Mouse (Mus musculus) hindbrain, embryonic 11.5 days (tissue): ENCODE results near the gene Btf3. TPM values are rescaled to one million over a fixed set of nuclear protein-coding genes. Genes with fewer than 3 reads are reported as not detected.

Source experiments
- ATAC-seq: fragments of 200-750 bp; cut with Nextera tagmentation; 2 replicates; pipeline ENCODE4 v1.8.0; 2017; ENCODE audit warnings: mild to moderate bottlenecking, moderate TSS enrichment, moderate library complexity; ENCODE audit not compliant: low FRiP score
- DNase-seq: peaks from one replicate; pipeline ENCODE4 v3.0.0-alpha.2; 2015; ENCODE audit warnings: low spot score
- H3K27ac ChIP-seq: fragments of 300-500 bp; sonication (generic); 2 replicates; pipeline ENCODE4 v1.5.1; 2014; ENCODE audit warnings: mild to moderate bottlenecking, low read depth, low read length
- H3K27me3 ChIP-seq: fragments of 300-500 bp; sonication (generic); 2 replicates; pipeline ENCODE4 v1.6.1; 2014; ENCODE audit warnings: mild to moderate bottlenecking, low read length, moderate library complexity, mixed read lengths; ENCODE audit not compliant: control insufficient read depth, insufficient read depth
- H3K36me3 ChIP-seq: fragments of 300-500 bp; sonication (generic); 2 replicates; pipeline ENCODE4 v1.6.1; 2014; ENCODE audit warnings: mild to moderate bottlenecking, low read length, moderate library complexity, mixed read lengths; ENCODE audit not compliant: control insufficient read depth, insufficient read depth
- H3K4me1 ChIP-seq: fragments of 300-500 bp; sonication (generic); replicated peaks from 2 replicates; pipeline ENCODE4 v1.6.1; 2014; ENCODE audit warnings: low read length, mixed read lengths; ENCODE audit not compliant: control insufficient read depth, insufficient read depth
- H3K4me2 ChIP-seq: fragments of 300-500 bp; sonication (generic); replicated peaks from 2 replicates; pipeline ENCODE4 v1.6.1; 2014; ENCODE audit warnings: mild to moderate bottlenecking, low read depth, low read length
- H3K4me3 ChIP-seq: fragments of 300-500 bp; sonication (generic); 2 replicates; pipeline ENCODE4 v1.5.1; 2014; ENCODE audit warnings: low read depth, low read length
- H3K9ac ChIP-seq: fragments of 300-500 bp; sonication (generic); 2 replicates; pipeline ENCODE4 v1.6.1; 2014; ENCODE audit warnings: low read depth, low read length
- H3K9me3 ChIP-seq: fragments of 300-500 bp; sonication (generic); 2 replicates; pipeline ENCODE4 v1.6.1; 2016; ENCODE audit warnings: low read length; ENCODE audit not compliant: control insufficient read depth
- WGBS: fragments of 180-500 bp; shearing (Covaris S2); extraction: QIAGEN DNeasy Blood & Tissue Kit; methylation state at CpG from one replicate; pipeline ENCODE4 v1.1.7; 2014; 5-methylcytosine and 5-hydroxymethylcytosine counted together
- polyA plus RNA-seq: library from polyadenylated mRNA; unstranded; fragments of >200 nt; fragmentation: Nextera tagmentation; extraction: Ambion mirVana; gene quantifications from 2 replicates; pipeline ENCODE4 v1.2.1, GENCODE M21; 2014

Gene Btf3
- polyA plus RNA-seq, 1 experiment from 2014 or later, result 800 TPM

GRCm38 (mm10) chr13:98316140-98316479 lies 696 bp downstream of the Btf3 start:
- Histone ChIP-seq H3K36me3 (no peaks in the 10 kb centered on the region), H3K9ac (peak overlapping the region; percentile 96), H3K9me3 (no peaks in the 10 kb centered on the region), H3K4me1 (0 out of 2 replicates have a peak, but pooled peaks cover 2% of the 10 kb centered on the region), H3K4me3 (peak overlapping the region; percentile 100), H3K27me3 (no peaks in the 10 kb centered on the region), H3K27ac (peak overlapping the region; percentile 74), H3K4me2 (peak overlapping the region; percentile 42)
- no peak for DNase-seq
- under 1% methylated on average over 16 of the region's 17 CpGs for WGBS
- no peak for ATAC-seq

DNA sequence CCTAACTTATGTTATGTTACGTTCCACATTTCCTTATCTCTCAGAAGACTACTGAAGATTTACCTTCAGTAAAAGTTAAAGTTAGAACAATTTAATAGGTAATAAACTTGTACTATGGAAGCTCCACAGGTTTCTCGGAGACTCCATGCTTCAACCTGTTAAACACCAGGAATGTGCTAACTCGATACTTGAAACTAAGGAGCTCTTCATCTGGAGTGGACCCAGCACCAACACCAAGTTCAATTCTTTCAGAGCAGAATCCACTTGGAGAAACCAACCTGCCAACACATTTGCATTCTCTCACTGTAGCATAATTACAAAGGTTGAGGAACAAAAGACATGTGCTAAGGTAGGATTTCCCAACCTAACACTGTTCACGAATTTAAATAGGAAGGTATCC lies 1.7 kb downstream of the Btf3 start:
- peak overlapping the region; percentile 100; the same call in 1 of the 2 replicates for H3K4me3 ChIP-seq
- ATAC-seq, result no peak

DNA sequence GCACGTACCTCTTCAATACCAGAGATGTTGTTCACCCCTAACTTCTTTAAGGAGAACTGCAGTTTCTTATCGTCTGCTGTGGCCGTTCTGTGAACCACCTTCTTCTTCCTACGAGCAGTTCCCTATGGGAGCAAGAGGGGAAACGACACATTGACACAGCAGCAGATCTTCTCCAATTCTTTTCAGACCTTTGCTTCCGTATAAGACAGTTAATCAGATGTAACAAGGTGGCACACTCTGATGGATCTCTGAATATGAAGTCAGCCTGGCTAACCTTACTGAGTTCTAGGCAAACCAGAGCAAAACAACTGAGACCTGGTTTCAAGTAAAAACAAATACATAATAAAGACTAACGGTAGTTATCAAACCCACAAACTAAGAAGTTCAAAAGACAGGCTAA lies 3.2 kb downstream of the Btf3 start:
- H3K4me1 ChIP-seq, result 0 out of 2 replicates have a peak, but pooled peaks cover 2% of the 10 kb centered on the region
- H3K4me2 ChIP-seq, result no peak overlapping the region
- H3K9me3 ChIP-seq, result no peaks in the 10 kb centered on the region
- no peak overlapping the region for H3K9ac ChIP-seq
- DNase-seq, result no peak
- ATAC-seq, result no peak
- H3K27me3 ChIP-seq, result no peaks in the 10 kb centered on the region
- no peaks in the 10 kb centered on the region for H3K36me3 ChIP-seq
- H3K4me3 ChIP-seq, result no peak overlapping the region
- 81% methylated on average over 7 of the region's 7 CpGs for WGBS
- H3K27ac ChIP-seq, result no peak overlapping the region

More for the DNA sequence above, 1.7 kb downstream of the Btf3 start:
- no peaks in the 10 kb centered on the region for H3K9me3 ChIP-seq
- 0 out of 2 replicates have a peak, but pooled peaks cover 2% of the 10 kb centered on the region for H3K4me1 ChIP-seq
- no peak for DNase-seq
- WGBS, result 79% methylated on average over 4 of the region's 4 CpGs
- no peaks in the 10 kb centered on the region for H3K27me3 ChIP-seq
- peak overlapping the region; percentile 22 for H3K4me2 ChIP-seq
- H3K36me3 ChIP-seq, result no peaks in the 10 kb centered on the region
- H3K9ac ChIP-seq, result no peak overlapping the region
- H3K27ac ChIP-seq, result no peak overlapping the region

- H3K4me1 ChIP-seq, result 0 out of 2 replicates have a peak, but pooled peaks cover 2% of the 10 kb centered on the region
- H3K4me2 ChIP-seq, result no peak overlapping the region
- no peaks in the 10 kb centered on the region for H3K27me3 ChIP-seq
- no peaks in the 10 kb centered on the region for H3K36me3 ChIP-seq
- no peak for DNase-seq
- no peak overlapping the region for H3K27ac ChIP-seq
- H3K9ac ChIP-seq, result no peak overlapping the region
- 95% methylated on average over 5 of the region's 5 CpGs for WGBS
- ATAC-seq, result no peak
- no peak overlapping the region for H3K4me3 ChIP-seq
- no peaks in the 10 kb centered on the region for H3K9me3 ChIP-seq
Measured at GRCm38 (mm10) chr13:98311597-98311996, 5.2 kb downstream of the Btf3 start.

DNA sequence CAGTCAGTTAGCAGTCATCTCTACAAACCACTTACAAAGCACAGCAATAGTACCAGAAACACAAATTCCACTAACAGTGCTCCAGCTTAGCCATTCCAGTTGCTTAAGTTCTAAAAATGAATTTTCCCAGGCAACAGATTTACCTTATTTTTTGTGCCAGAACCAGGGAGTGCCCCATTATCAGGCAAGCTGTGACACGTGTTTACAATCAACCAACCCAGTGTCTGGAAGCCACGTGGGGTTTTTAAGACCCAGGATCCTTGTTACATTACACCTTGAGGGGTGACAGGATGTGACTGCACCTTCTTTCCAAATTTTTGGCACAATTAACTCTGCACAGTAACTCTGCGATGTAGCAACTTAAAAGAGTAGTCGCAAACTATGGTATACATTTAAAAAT lies 8.1 kb downstream of the Btf3 start:
- no peak for ATAC-seq
- no peak overlapping the region for H3K4me3 ChIP-seq

DNA sequence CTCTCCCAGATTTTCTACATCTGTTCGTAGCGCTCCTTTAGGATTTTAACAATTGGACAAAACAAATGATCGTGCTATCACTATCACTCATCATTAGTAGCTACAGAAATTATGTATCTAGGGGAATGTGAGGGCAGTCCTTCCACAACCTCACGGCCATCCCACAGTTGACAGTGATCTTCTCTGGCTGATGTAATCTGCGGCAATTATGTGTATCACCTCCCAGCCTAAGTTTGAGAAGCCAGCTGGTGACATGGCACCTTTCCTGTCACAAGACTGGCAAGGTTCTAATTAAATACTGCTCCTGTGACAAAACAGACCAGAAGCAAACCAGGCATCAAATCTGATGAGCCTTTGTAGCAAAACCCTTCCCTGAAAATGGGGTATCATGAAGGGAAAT lies 8.8 kb downstream of the Btf3 start:
- no peaks in the 10 kb centered on the region for H3K27me3 ChIP-seq
- H3K9ac ChIP-seq, result no peak overlapping the region
- no peaks in the 10 kb centered on the region for H3K9me3 ChIP-seq
- no peaks in the 10 kb centered on the region for H3K36me3 ChIP-seq
- H3K4me1 ChIP-seq, result no peaks in the 10 kb centered on the region
- WGBS, result 90% methylated on average over 5 of the region's 5 CpGs
- no peak overlapping the region for H3K4me2 ChIP-seq
- H3K4me3 ChIP-seq, result no peak overlapping the region
- DNase-seq (no peak), ATAC-seq (no peak)
- no peak overlapping the region for H3K27ac ChIP-seq

More for the DNA sequence above, 8.1 kb downstream of the Btf3 start:
- 89% methylated on average over 4 of the region's 4 CpGs for WGBS
- H3K27me3 ChIP-seq, result no peaks in the 10 kb centered on the region
- no peak overlapping the region for H3K4me2 ChIP-seq
- H3K9me3 ChIP-seq, result no peaks in the 10 kb centered on the region
- H3K36me3 ChIP-seq, result no peaks in the 10 kb centered on the region
- no peak for DNase-seq
- H3K4me1 ChIP-seq, result no peaks in the 10 kb centered on the region
- H3K9ac ChIP-seq, result no peak overlapping the region
- no peak overlapping the region for H3K27ac ChIP-seq

GRCm38 (mm10) chr13:98306852-98307475 lies 9.8 kb downstream of the Btf3 start:
- Histone ChIP-seq H3K4me2 (no peak overlapping the region), H3K4me3 (no peak overlapping the region), H3K4me1 (no peaks in the 10 kb centered on the region), H3K27ac (no peak overlapping the region), H3K9me3 (no peaks in the 10 kb centered on the region), H3K27me3 (no peaks in the 10 kb centered on the region), H3K36me3 (no peaks in the 10 kb centered on the region), H3K9ac (no peak overlapping the region)
- WGBS, result 61% methylated on average over 14 of the region's 14 CpGs
- DNase-seq (no peak), ATAC-seq (no peak)

GRCm38 (mm10) chr13:98306393-98306792 lies 10.4 kb downstream of the Btf3 start:
- 35% methylated on average over 5 of the region's 5 CpGs for WGBS
- H3K9me3 ChIP-seq, result no peaks in the 10 kb centered on the region

DNA sequence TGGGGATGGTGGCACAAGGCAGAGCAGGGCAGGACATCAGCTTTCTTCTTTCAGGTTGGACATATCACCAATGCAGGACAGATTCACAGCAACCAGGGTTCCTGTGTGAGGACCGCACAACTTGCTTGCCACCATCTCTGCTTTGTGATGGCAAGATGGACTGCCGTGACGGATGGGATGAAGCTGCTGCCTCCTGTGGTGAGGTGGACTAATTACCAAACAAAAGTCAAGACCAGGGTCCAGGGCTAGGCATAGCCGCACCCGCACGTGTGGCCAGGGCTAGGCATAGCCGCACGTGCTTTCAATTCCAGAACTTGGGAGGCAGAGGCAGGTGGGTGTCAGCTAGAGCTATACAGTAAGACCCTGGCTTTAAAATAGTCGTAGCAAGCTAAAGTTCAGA lies 11.5 kb downstream of the Btf3 start:
- Histone ChIP-seq H3K9ac (no peak overlapping the region), H3K4me3 (no peak overlapping the region), H3K4me2 (no peak overlapping the region), H3K4me1 (no peaks in the 10 kb centered on the region), H3K9me3 (no peaks in the 10 kb centered on the region), H3K36me3 (no peaks in the 10 kb centered on the region), H3K27me3 (no peaks in the 10 kb centered on the region), H3K27ac (no peak overlapping the region)
- DNase-seq (no peak), ATAC-seq (no peak)
- 89% methylated on average over 9 of the region's 9 CpGs for WGBS

More at GRCm38 (mm10) chr13:98306393-98306792, 10.4 kb downstream of the Btf3 start:
- Histone ChIP-seq H3K27me3 (no peaks in the 10 kb centered on the region), H3K4me2 (no peak overlapping the region), H3K4me1 (no peaks in the 10 kb centered on the region), H3K4me3 (no peak overlapping the region), H3K27ac (no peak overlapping the region), H3K9ac (no peak overlapping the region), H3K36me3 (no peaks in the 10 kb centered on the region)
- DNase-seq, result no peak
- no peak for ATAC-seq
